Comparison of ENCODE assay signal across 19 mouse cellular contexts in genomic region chr9:31198614-31199013, GRCm38 (mm10).
"Had no signal": no experiment of that assay in that cellular context is flagged by ENCODE, and none has a peak within 500 bp of the region (broad histone marks: within the 10 kb centered on the region; RNA-seq: fewer than 3 reads in every experiment).

No protein-coding gene starts in this region.

- ATAC-seq: intestine, embryonic 16.5 days; liver, embryonic 12.5 days had no signal

- H3K4me3 ChIP-seq: limb, embryonic 10.5 days; limb, embryonic 13.5 days; liver, embryonic 12.5 days; liver, embryonic 15.5 days; lung, embryonic 15.5 days had no signal

- DNase-seq: kidney, adult 18-20 months; kidney, adult 9 months; kidney, postnatal 14 days; kidney, postnatal 4 days; liver; lung, adult 18-20 months; lung, postnatal 10 days; lung, postnatal 36 days; midbrain, embryonic 14.5 days; retina, postnatal 1 day; right cerebral cortex, postnatal 25 days; thymus, adult 18-20 months; thymus, postnatal 36 days had no signal

- H3K27ac ChIP-seq: limb, embryonic 10.5 days; limb, embryonic 13.5 days; liver, embryonic 12.5 days; liver, embryonic 15.5 days; lung, embryonic 15.5 days had no signal

- H3K27me3 ChIP-seq: limb, embryonic 13.5 days; liver, embryonic 12.5 days; liver, embryonic 15.5 days; lung, embryonic 15.5 days had no signal
